Mouse (Mus musculus) G1E (cell line): Measurements from ENCODE around the gene Dnah14.

ENCODE experiments used
- CTCF ChIP-seq: IDR thresholded peaks from 2 replicates; pipeline ENCODE4 v1.5.1; 2012; ENCODE audit warnings: low read depth, low read length, inconsistent platforms, mixed read lengths
- GATA1 ChIP-seq: IDR thresholded peaks from 2 replicates; pipeline ENCODE4 v1.6.1; 2012; ENCODE audit warnings: borderline replicate concordance, low read length, inconsistent platforms, mixed read lengths
- GATA2 ChIP-seq: IDR thresholded peaks from 2 replicates; pipeline ENCODE4 v1.6.1; 2012; ENCODE audit warnings: low read depth, low read length, inconsistent platforms, borderline replicate concordance
- POLR2AphosphoS5 ChIP-seq: IDR thresholded peaks from 2 replicates; pipeline ENCODE4 v1.6.1; 2012; ENCODE audit warnings: low read depth, low read length, inconsistent platforms; ENCODE audit not compliant: insufficient replicate concordance
- TAL1 ChIP-seq: conservative IDR thresholded peaks from 2 replicates; pipeline ENCODE4 v1.6.1; 2012; ENCODE audit warnings: low read depth, low read length, inconsistent platforms, mixed read lengths

- no peak for TF ChIP-seq CTCF
- no peak for TF ChIP-seq GATA2
- TF ChIP-seq TAL1: no peak
- no peak for TF ChIP-seq GATA1
- TF ChIP-seq POLR2AphosphoS5: no peak
Observed at GRCm38 (mm10) chr1:181537627-181538525, 38.5 kb upstream of the Dnah14 start.
